Mouse (Mus musculus) cortical plate, adult 2 months (tissue): Measurements from ENCODE around the gene Fbxo27.
A peak's percentile ranks its signal among the peaks of the same experiment; 100 is the strongest.

Experiments
- CTCF ChIP-seq: fragments of 200-500 bp; IDR thresholded peaks from 2 replicates; pipeline ENCODE4 v1.5.1; 2011; ENCODE audit warnings: mild to moderate bottlenecking, control low read depth, low read length; ENCODE audit not compliant: insufficient read depth; ENCODE audit errors: extremely low read depth
- POLR2A ChIP-seq: fragments of 200-500 bp; IDR thresholded peaks from 2 replicates; pipeline ENCODE4 v1.6.1; 2011; ENCODE audit warnings: mild to moderate bottlenecking, low read length, control low read depth; ENCODE audit not compliant: insufficient read depth; ENCODE audit errors: extremely low read depth

GRCm38 (mm10) chr7:28727649-28728340 is 35.1 kb downstream of the Fbxo27 start:
- peak; percentile 33; the same call in 1 of the 2 replicates for TF ChIP-seq CTCF
- TF ChIP-seq POLR2A = no peak
